Mouse (Mus musculus) hindbrain, embryonic 12.5 days (tissue): Measurements from ENCODE around the gene Shisa7. TPM values are rescaled to one million over a fixed set of nuclear protein-coding genes. Genes with fewer than 3 reads are reported as not detected.
"Not testable (repeated sequence)": the region's sequence is repeated elsewhere in the genome, so short reads cannot be mapped to it uniquely, and the experiment has no call there.

Experiments
- ATAC-seq: fragments of 200-750 bp; cut with Nextera tagmentation; 2 replicates; pipeline ENCODE4 v1.8.0; 2017; ENCODE audit warnings: moderate TSS enrichment; ENCODE audit not compliant: low FRiP score
- H3K27ac ChIP-seq: fragments of 300-500 bp; sonication (generic); 2 replicates; pipeline ENCODE4 v1.5.1; 2016; ENCODE audit warnings: mild to moderate bottlenecking
- H3K27me3 ChIP-seq: fragments of 300-500 bp; sonication (generic); 2 replicates; pipeline ENCODE4 v1.6.1; 2016; ENCODE audit warnings: mild to moderate bottlenecking
- H3K36me3 ChIP-seq: fragments of 300-500 bp; sonication (generic); 2 replicates; pipeline ENCODE4 v1.6.1; 2016; ENCODE audit warnings: mild to moderate bottlenecking
- H3K4me1 ChIP-seq: fragments of 300-500 bp; sonication (generic); 2 replicates; pipeline ENCODE4 v1.6.1; 2016
- H3K4me2 ChIP-seq: fragments of 300-500 bp; sonication (generic); replicated peaks from 2 replicates; pipeline ENCODE4 v1.6.1; 2016; ENCODE audit warnings: mild to moderate bottlenecking
- H3K4me3 ChIP-seq: fragments of 300-500 bp; sonication (generic); 2 replicates; pipeline ENCODE4 v1.5.1; 2016; ENCODE audit warnings: mild to moderate bottlenecking
- H3K9ac ChIP-seq: fragments of 300-500 bp; sonication (generic); 2 replicates; pipeline ENCODE4 v1.6.1; 2016; ENCODE audit warnings: mild to moderate bottlenecking, moderate library complexity
- H3K9me3 ChIP-seq: fragments of 300-500 bp; sonication (generic); replicated peaks from 2 replicates; pipeline ENCODE4 v1.6.1; 2016; ENCODE audit warnings: mild to moderate bottlenecking
- WGBS: fragments of 180-500 bp; shearing (Covaris S2); methylation state at CpG from one replicate; pipeline ENCODE4 v1.1.7; 2016; 5-methylcytosine and 5-hydroxymethylcytosine counted together
- polyA plus RNA-seq: library from polyadenylated mRNA; unstranded; fragments of >200 nt; fragmentation: Nextera tagmentation; extraction: Ambion mirVana; gene quantifications from 2 replicates; pipeline ENCODE4 v1.2.1, GENCODE M21; 2016

The Shisa7 gene
- polyA plus RNA-seq, 1 experiment from 2014 or later = 6.7 TPM

DNA sequence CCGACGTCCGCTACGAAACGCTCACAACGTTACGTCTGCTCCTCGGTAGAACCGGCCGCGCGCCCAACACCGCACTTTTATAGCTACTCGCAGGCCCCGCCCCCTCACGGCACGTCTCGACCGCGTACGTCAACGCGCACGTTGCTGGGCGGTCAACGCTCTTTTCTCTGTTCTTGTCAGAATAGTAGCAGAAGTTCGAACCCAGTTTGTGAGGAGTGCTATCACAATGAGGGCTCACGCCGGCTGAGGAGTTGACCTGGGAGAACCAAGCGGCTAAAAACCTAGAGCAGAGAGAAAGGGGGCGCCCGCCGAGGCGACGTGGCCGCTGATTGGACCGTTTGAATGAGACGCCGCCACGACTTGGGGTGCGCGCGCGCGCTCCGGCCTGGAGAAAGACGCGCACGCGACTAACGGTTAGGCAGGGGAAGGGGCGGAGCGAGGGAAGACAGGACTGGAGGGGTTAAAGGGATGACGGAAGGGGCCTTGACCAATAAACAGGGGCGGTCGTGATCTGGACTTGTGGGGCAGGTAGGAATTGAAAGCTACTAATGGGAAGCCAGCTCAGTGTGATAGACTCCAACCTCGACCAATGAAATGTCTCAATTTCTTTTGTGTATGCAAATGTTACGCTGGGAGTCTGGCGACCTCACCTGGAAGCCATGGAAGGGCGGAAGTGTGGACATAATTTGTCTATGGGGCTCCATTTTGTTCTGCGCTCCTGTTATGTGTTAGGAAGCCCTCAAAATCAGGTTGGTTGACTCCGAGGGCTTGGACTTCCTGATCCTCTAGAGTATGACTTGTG lies 32.0 kb downstream of the Shisa7 start, which contains the start of gene Ube2s:
Gene Ube2s, minus strand, starts transcription at position 288 of the 802 bp plus-strand sequence.
- Histone ChIP-seq H3K27ac (peak within 1 kb of the TSS; percentile 97), H3K27me3 (no peaks in the 10 kb centered on the region), H3K4me2 (peak within 1 kb of the TSS; percentile 87), H3K36me3 (peaks cover 24% of the 10 kb centered on the region), H3K4me1 (peaks cover 27% of the 10 kb centered on the region), H3K9me3 (no peaks in the 10 kb centered on the region), H3K9ac (peak within 1 kb of the TSS; percentile 98), H3K4me3 (peak within 1 kb of the TSS; percentile 91)
- under 1% methylated on average over 62 of the region's 62 CpGs for WGBS
- peak; percentile 99 for ATAC-seq

GRCm38 (mm10) chr7:4811842-4812302 lies 32.6 kb downstream of the Shisa7 start:
- no peak for ATAC-seq
- Histone ChIP-seq H3K4me1 (peaks cover 27% of the 10 kb centered on the region), H3K4me3 (peak overlapping the region; percentile 91), H3K4me2 (peak overlapping the region; percentile 87), H3K27me3 (no peaks in the 10 kb centered on the region), H3K36me3 (peaks cover 30% of the 10 kb centered on the region), H3K27ac (peak overlapping the region; percentile 97), H3K9ac (peak overlapping the region; percentile 98), H3K9me3 (no peaks in the 10 kb centered on the region)
- WGBS = 2% methylated on average over 19 of the region's 36 CpGs

- H3K27ac ChIP-seq, ATAC-seq, H3K9me3 ChIP-seq, H3K27me3 ChIP-seq: not testable (repeated sequence)
- Histone ChIP-seq H3K4me2 (peak overlapping the region; percentile 87), H3K36me3 (peaks cover 37% of the 10 kb centered on the region), H3K4me1 (peaks cover 27% of the 10 kb centered on the region), H3K4me3 (peak overlapping the region; percentile 91), H3K9ac (peak overlapping the region; percentile 98)
- 41% methylated on average over 10 of the region's 10 CpGs for WGBS
Observed at GRCm38 (mm10) chr7:4811131-4811530, 33.4 kb downstream of the Shisa7 start.

- H3K4me3 ChIP-seq = no peak overlapping the region
- H3K27me3 ChIP-seq = no peaks in the 10 kb centered on the region
- H3K4me1 ChIP-seq = peaks cover 22% of the 10 kb centered on the region
- no peak for ATAC-seq
- no peaks in the 10 kb centered on the region for H3K9me3 ChIP-seq
- WGBS = 94% methylated on average over 7 of the region's 7 CpGs
- no peak overlapping the region for H3K9ac ChIP-seq
- H3K27ac ChIP-seq = no peak overlapping the region
- peaks cover 51% of the 10 kb centered on the region for H3K36me3 ChIP-seq
- H3K4me2 ChIP-seq = no peak overlapping the region
Observed at GRCm38 (mm10) chr7:4806716-4807115, 37.8 kb downstream of the Shisa7 start.

DNA sequence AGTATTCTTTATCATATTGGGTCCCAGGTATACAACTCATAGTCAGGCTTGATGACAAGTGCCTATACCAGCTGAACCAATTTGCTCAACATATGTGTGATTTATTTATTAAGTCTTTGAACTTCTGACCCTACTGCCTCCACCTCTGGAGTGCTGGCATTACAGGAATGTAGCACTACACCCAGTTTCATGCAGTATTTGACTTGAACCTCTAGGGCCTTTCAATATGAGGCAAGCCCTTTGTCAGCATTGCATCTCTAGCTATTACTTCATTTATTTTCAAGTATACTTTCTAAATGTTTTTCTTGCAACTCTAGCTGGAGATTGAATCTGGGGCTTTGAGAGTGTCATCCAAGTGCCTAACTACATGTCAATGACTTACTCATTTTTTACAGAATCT lies 42.2 kb downstream of the Shisa7 start:
- Histone ChIP-seq H3K4me3 (no peak overlapping the region), H3K36me3 (peaks cover 32% of the 10 kb centered on the region), H3K4me1 (no peaks in the 10 kb centered on the region), H3K9ac (no peak overlapping the region), H3K4me2 (no peak overlapping the region), H3K27ac (no peak overlapping the region), H3K9me3 (no peaks in the 10 kb centered on the region), H3K27me3 (no peaks in the 10 kb centered on the region)
- no peak for ATAC-seq

DNA sequence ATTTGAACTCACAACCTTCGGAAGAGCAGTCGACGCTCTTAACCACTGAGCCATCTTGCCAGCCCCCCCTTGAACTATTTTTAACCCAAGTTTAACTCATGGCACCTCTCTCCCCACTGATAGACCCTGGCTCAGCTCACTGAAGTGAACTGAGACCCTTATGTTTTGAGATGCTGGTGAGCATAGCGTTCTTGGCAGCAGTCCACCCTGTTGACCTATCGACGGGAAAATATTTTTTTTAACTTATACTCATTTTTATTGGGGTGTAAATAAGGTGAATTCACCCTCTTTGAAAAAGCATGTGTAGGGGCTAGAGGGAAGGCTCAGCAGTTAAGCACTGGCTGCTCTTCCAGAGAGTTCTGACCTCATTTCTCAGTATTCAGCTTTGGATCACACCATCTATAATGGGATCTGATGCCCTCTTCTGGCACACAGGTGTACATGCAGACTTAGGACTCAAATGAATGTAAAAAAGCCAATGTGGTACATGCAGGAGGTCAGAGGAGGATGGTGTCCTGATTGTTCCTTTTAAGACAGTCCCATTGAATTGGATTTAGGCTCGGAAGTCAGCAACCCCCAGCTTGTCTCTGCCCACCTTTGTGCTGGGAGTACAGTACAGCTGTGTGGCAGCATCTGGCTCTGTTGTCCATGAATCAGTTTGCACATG lies 48.6 kb downstream of the Shisa7 start:
- H3K9me3 ChIP-seq = no peaks in the 10 kb centered on the region
- no peak overlapping the region for H3K4me2 ChIP-seq
- no peak for ATAC-seq
- 78% methylated on average over 7 of the region's 7 CpGs for WGBS
- H3K36me3 ChIP-seq = peaks cover 41% of the 10 kb centered on the region
- H3K4me1 ChIP-seq = peaks cover 7% of the 10 kb centered on the region
- H3K4me3 ChIP-seq = no peak overlapping the region; the same call in 1 of the 2 replicates
- H3K27ac ChIP-seq = no peak overlapping the region
- H3K9ac ChIP-seq = no peak overlapping the region
- no peaks in the 10 kb centered on the region; the same call in 1 of the 2 replicates for H3K27me3 ChIP-seq

DNA sequence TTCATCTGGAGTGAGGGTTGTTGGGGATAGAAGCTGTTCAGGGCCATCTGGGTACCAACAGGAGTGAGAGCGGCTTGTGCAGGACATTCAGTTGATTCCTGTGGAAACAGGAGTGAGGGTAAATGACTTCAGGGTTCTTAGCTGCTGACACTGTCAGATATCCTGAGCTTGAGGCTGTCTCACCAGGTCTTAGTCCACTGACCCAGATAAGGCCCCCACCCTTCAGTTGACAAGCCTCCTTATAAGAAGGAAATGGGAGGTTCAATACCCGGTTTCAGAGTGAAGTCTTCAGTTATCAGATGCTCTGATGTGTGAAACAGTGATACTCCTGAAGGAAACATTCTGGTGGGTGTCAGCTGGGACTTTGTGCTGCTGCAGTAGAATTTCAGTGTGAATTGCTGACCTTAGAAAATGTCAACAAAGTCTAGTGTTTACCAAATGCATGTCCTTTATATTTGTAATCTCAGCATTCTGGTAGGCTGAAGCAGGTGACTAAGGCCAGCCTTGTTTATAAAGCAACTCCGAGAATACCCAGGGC lies 49.8 kb downstream of the Shisa7 start:
- Histone ChIP-seq H3K36me3 (peaks cover 41% of the 10 kb centered on the region), H3K4me3 (0 out of 2 replicates have a peak overlapping the region, but pooled peaks have one; percentile 84), H3K4me1 (peaks cover 7% of the 10 kb centered on the region), H3K27me3 (peaks cover 6% of the 10 kb centered on the region), H3K9ac (no peak overlapping the region), H3K9me3 (no peaks in the 10 kb centered on the region), H3K4me2 (no peak overlapping the region), H3K27ac (no peak overlapping the region)
- ATAC-seq = no peak
- 92% methylated on average over 3 of the region's 3 CpGs for WGBS

DNA sequence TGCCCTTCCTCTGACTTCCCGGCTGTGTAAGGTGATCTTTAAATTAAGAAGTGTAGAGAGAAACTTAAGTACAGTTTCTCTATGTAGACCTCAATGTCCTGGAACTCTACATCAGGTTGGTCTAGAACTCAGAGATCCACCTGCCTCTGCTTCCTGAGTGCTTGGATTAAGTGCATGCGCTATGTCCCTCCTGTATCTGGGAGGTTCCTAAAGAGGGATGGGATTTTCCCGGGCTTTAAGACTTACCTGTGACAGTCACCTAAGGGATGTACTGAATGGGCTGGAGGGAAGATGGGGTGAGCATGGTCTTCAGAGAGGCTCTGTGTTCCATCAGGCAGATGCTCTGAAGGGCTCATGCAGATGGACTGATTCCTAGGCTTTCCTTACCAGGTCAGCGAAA lies 50.8 kb downstream of the Shisa7 start:
- H3K36me3 ChIP-seq = peaks cover 41% of the 10 kb centered on the region
- H3K27me3 ChIP-seq = peaks cover 6% of the 10 kb centered on the region
- peaks cover 14% of the 10 kb centered on the region for H3K4me1 ChIP-seq
- peak overlapping the region; percentile 89; the same call in 1 of the 2 replicates for H3K27ac ChIP-seq
- WGBS = 52% methylated on average over 4 of the region's 4 CpGs
- no peak for ATAC-seq
- no peaks in the 10 kb centered on the region for H3K9me3 ChIP-seq
- H3K4me3 ChIP-seq = peak overlapping the region; percentile 84
- peak overlapping the region; percentile 96 for H3K9ac ChIP-seq
- peak overlapping the region; percentile 88 for H3K4me2 ChIP-seq

GRCm38 (mm10) chr7:4793248-4793647 lies 51.2 kb downstream of the Shisa7 start:
- Histone ChIP-seq H3K4me3 (peak overlapping the region; percentile 84), H3K4me1 (peaks cover 18% of the 10 kb centered on the region), H3K4me2 (peak overlapping the region; percentile 88), H3K9ac (peak overlapping the region; percentile 96), H3K27ac (peak overlapping the region; percentile 89), H3K36me3 (peaks cover 41% of the 10 kb centered on the region)
- not testable (repeated sequence) for H3K9me3 ChIP-seq, H3K27me3 ChIP-seq
- 0 out of 2 replicates have a peak, but pooled peaks have one; percentile 12 for ATAC-seq
- under 1% methylated on average over 31 of the region's 31 CpGs for WGBS

DNA sequence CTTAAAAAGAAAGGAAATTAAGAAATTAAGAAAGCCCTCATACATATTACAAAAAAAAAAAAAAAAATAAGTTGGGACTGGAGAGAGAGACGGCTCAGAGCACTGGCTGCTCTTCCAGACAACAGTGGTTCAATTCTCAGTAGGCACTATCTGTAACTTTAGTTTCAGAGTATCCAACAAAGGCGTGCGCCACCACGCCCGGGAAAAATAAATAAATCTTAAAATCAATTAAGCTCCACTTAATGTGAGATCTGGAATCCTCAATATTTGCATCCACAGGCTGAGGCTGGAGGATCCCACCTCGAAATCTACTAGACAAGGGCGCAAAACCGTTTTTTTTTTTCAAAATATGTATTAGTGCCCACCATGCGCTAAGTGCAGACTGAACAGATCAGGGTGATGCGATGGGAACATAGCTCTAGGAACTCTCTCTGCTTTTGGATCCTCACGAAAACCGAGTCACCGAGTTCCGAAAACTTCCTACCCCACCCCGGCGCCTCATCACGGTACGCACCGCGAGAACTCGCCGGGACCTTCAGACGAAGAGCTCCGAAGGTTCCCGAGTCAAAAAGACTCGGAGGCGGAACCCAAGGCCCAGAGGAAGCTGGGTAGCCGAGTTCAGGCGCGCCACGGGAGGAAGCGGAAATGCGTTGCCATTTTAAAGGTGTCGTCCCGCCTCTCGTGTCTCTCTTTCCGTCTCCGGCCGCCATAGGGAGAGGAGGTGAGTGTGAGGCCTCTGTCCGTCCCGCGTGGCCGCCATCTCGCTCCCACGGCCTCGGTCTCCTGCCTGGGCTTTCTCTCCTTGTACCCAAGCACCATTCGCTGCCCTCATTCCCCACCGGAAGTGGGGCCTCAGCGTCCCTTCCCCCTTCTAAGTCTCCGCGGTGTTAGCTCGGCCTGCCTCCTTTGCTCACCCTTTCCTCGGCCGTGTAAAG lies 52.0 kb downstream of the Shisa7 start, which contains the start of gene Rpl28:
Gene Rpl28, plus strand, starts transcription at position 597 of the 935 bp plus-strand sequence.
- Histone ChIP-seq H3K4me1 (peaks cover 19% of the 10 kb centered on the region), H3K9ac (peak within 1 kb of the TSS; percentile 96), H3K4me3 (peak within 1 kb of the TSS; percentile 84), H3K9me3 (no peaks in the 10 kb centered on the region), H3K27me3 (peaks cover 14% of the 10 kb centered on the region), H3K4me2 (peak within 1 kb of the TSS; percentile 88), H3K27ac (peak within 1 kb of the TSS; percentile 89), H3K36me3 (peaks cover 36% of the 10 kb centered on the region)
- ATAC-seq = peak; percentile 89
- 1% methylated on average over 54 of the region's 54 CpGs for WGBS

- peak within 1 kb of the TSS; percentile 51 for H3K4me3 ChIP-seq
- peak within 1 kb of the TSS; percentile 78 for H3K9ac ChIP-seq
- H3K27me3 ChIP-seq = peaks cover 19% of the 10 kb centered on the region
- H3K9me3 ChIP-seq = no peaks in the 10 kb centered on the region
- H3K27ac ChIP-seq = peak within 1 kb of the TSS; percentile 62; the same call in 1 of the 2 replicates
- peaks cover 19% of the 10 kb centered on the region for H3K4me1 ChIP-seq
- WGBS = 9% methylated on average over 40 of the region's 40 CpGs
- ATAC-seq = no peak
- H3K36me3 ChIP-seq = peaks cover 8% of the 10 kb centered on the region
- H3K4me2 ChIP-seq = peak within 1 kb of the TSS; percentile 88
Observed at GRCm38 (mm10) chr7:4789436-4789935, 55.0 kb downstream of the Shisa7 start, which contains the start of gene Tmem238. Gene Tmem238 (minus strand): TSS chr7:4789656.
